Mouse (Mus musculus) lung, postnatal 0 days (tissue): Measurements from ENCODE around the gene Phlpp1. TPM values are rescaled to one million over a fixed set of nuclear protein-coding genes. Genes with fewer than 3 reads are reported as not detected.

Experiments
- ATAC-seq: fragments of 200-750 bp; cut with Nextera tagmentation; 2 replicates; pipeline ENCODE4 v1.8.0; 2017; ENCODE audit warnings: moderate library complexity
- DNase-seq: peaks from one replicate; pipeline ENCODE4 v3.0.0-alpha.2; 2016; ENCODE audit warnings: low spot score
- H3K27ac ChIP-seq: fragments of 300-500 bp; sonication (generic); 2 replicates; pipeline ENCODE4 v1.5.1; 2014; ENCODE audit warnings: antibody characterized with exemption, mild to moderate bottlenecking, low read length, mixed read lengths
- H3K27me3 ChIP-seq: fragments of 300-500 bp; sonication (generic); replicated peaks from 2 replicates; pipeline ENCODE4 v1.6.1; 2014; ENCODE audit warnings: low read length, mixed read lengths; ENCODE audit not compliant: insufficient read depth
- H3K36me3 ChIP-seq: fragments of 300-500 bp; sonication (generic); 2 replicates; pipeline ENCODE4 v1.6.1; 2014; ENCODE audit warnings: low read length, mixed read lengths; ENCODE audit not compliant: insufficient read depth
- H3K4me1 ChIP-seq: fragments of 300-500 bp; sonication (generic); 2 replicates; pipeline ENCODE4 v1.6.1; 2014; ENCODE audit warnings: antibody characterized with exemption, low read depth, low read length, mixed read lengths; ENCODE audit not compliant: insufficient read depth
- H3K4me2 ChIP-seq: fragments of 300-500 bp; sonication (generic); replicated peaks from 2 replicates; pipeline ENCODE4 v1.6.1; 2014; ENCODE audit warnings: low read depth, mild to moderate bottlenecking, low read length, moderate library complexity, mixed read lengths
- H3K4me3 ChIP-seq: fragments of 300-500 bp; sonication (generic); 2 replicates; pipeline ENCODE4 v1.5.1; 2014; ENCODE audit warnings: low read depth, low read length
- H3K9ac ChIP-seq: fragments of 300-500 bp; sonication (generic); replicated peaks from 2 replicates; pipeline ENCODE4 v1.6.1; 2014; ENCODE audit warnings: low read depth, mild to moderate bottlenecking
- H3K9me3 ChIP-seq: fragments of 300-500 bp; sonication (generic); 2 replicates; pipeline ENCODE4 v1.6.1; 2016; ENCODE audit warnings: low read length, mixed read lengths
- CTCF ChIP-seq: IDR thresholded peaks from 2 replicates; pipeline ENCODE4 v1.5.1; 2016; ENCODE audit warnings: antibody characterized with exemption, mild to moderate bottlenecking
- EP300 ChIP-seq: IDR thresholded peaks from 2 replicates; pipeline ENCODE4 v1.6.1; 2016; ENCODE audit warnings: antibody characterized with exemption, mild to moderate bottlenecking, control low read depth
- WGBS: fragments of 180-500 bp; shearing (Covaris S2); extraction: QIAGEN DNeasy Blood & Tissue Kit; methylation state at CpG from one replicate; pipeline ENCODE4 v1.1.7; 2014; 5-methylcytosine and 5-hydroxymethylcytosine counted together
- polyA plus RNA-seq: library from polyadenylated mRNA; unstranded; fragments of >200 nt; fragmentation: Nextera tagmentation; extraction: Ambion mirVana; gene quantifications from 2 replicates; pipeline ENCODE4 v1.2.1, GENCODE M21; 2015

Gene Phlpp1
- polyA plus RNA-seq, 1 experiment from 2014 or later: 4.3 TPM

DNA sequence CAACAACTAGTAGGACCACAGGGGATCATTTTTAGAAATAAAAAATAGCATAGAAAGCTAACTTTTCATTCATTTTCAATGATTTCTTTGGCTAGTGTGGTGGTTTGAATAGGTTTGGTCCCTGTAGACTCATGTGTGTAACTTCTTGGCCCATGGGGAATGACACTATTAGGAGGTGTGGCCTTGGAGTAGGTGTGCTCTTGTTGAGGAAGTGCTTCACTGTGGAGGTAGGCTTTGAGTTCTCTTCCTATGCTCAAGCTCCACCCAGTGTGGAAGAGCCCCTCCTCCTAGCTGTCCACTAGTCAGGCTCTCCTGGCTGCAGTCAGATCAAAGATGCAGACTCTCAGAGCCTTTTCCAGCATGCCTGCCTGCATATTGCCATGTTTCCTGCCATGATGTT is 18.8 kb upstream of the Phlpp1 start:
- TF ChIP-seq EP300 (no peak), CTCF (no peak)
- Histone ChIP-seq H3K27ac (no peak overlapping the region), H3K9ac (no peak overlapping the region), H3K36me3 (no peaks in the 10 kb centered on the region), H3K9me3 (no peaks in the 10 kb centered on the region), H3K4me3 (no peak overlapping the region), H3K4me1 (no peaks in the 10 kb centered on the region), H3K4me2 (no peak overlapping the region), H3K27me3 (no peaks in the 10 kb centered on the region)
- DNase-seq (no peak), ATAC-seq (peak; percentile 23; the same call in 1 of the 2 replicates)

DNA sequence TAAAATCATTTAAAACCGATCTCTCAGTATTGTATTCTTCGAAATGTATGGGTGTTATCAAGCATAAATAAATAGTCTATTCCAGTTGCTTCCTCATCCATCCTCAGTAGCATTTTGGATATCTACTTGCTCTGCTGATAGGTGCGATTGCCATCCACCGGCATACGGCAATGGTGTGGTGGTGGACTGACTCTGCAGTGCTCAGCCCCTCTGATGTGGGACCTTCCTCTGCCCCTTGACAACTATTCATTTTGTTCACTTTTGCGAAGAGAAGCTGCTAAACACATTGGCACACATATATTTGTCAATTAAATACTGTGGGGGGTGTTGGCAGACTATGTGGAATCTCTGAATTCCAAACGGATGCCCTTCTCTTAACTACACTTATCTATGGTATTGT is 17.0 kb upstream of the Phlpp1 start:
- Histone ChIP-seq H3K9ac (no peak overlapping the region), H3K4me2 (no peak overlapping the region), H3K27me3 (no peaks in the 10 kb centered on the region), H3K4me3 (no peak overlapping the region), H3K27ac (no peak overlapping the region), H3K4me1 (no peaks in the 10 kb centered on the region), H3K9me3 (no peaks in the 10 kb centered on the region), H3K36me3 (no peaks in the 10 kb centered on the region)
- DNase-seq: no peak
- TF ChIP-seq EP300 (no peak), CTCF (no peak)
- no peak for ATAC-seq
- WGBS: 80% methylated on average over 7 of the region's 7 CpGs

DNA sequence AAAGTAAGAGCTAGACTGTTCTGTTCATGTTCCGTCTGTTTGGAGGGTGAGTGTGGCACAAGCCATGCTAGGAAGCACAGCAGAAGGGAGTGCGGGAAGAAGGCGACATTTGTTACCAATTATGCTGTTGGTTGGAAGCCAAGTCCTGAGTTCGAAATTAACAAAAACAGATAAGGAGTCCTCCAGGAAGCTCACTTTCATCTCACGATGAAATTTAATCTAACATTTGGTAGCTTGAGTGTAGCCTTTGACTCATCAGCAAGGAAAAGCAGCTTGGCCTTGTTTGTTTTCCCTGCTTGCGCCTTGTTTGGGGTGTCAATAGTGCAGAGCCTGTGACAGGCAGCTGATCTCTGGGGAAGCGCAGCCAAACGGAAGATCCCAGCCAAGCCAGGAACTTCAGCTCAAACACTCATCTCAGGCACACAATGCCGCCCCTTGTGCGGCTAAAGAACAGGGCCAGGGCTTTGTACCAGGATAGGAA is 16.4 kb upstream of the Phlpp1 start:
- DNase-seq (no peak), ATAC-seq (no peak)
- WGBS: 40% methylated on average over 10 of the region's 10 CpGs
- Histone ChIP-seq H3K9me3 (no peaks in the 10 kb centered on the region), H3K4me1 (no peaks in the 10 kb centered on the region), H3K36me3 (no peaks in the 10 kb centered on the region), H3K27ac (no peak overlapping the region), H3K4me3 (no peak overlapping the region), H3K27me3 (no peaks in the 10 kb centered on the region), H3K9ac (no peak overlapping the region), H3K4me2 (no peak overlapping the region)
- no peak for TF ChIP-seq EP300
- no peak for TF ChIP-seq CTCF

DNA sequence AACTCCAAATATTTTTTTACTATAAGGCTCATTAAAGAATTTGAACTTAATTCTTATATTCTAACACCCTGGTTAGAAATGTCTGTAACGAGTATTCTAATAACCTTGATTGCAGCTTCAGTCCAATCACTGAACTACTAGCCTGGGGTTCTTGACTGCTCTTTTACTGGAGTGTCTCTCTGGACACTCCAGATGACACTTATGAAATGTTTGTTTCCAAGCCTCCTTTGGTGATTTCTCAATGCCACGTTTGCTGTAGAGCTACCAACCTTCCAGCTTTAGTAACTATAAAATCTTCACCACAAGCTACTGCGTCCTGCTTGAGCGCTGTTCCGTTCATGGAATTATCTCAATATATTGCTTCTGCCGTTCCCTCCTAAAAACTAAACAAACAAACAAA is 15.8 kb upstream of the Phlpp1 start:
- DNase-seq (peak; percentile 37), ATAC-seq (peak; percentile 57)
- Histone ChIP-seq H3K4me1 (no peaks in the 10 kb centered on the region), H3K36me3 (no peaks in the 10 kb centered on the region), H3K4me2 (no peak overlapping the region), H3K27ac (no peak overlapping the region), H3K9me3 (no peaks in the 10 kb centered on the region), H3K27me3 (no peaks in the 10 kb centered on the region), H3K4me3 (no peak overlapping the region), H3K9ac (no peak overlapping the region)
- 62% methylated on average over 6 of the region's 6 CpGs for WGBS
- TF ChIP-seq CTCF: no peak
- TF ChIP-seq EP300: 0 out of 2 replicates have a peak, but pooled peaks have one; percentile 11

DNA sequence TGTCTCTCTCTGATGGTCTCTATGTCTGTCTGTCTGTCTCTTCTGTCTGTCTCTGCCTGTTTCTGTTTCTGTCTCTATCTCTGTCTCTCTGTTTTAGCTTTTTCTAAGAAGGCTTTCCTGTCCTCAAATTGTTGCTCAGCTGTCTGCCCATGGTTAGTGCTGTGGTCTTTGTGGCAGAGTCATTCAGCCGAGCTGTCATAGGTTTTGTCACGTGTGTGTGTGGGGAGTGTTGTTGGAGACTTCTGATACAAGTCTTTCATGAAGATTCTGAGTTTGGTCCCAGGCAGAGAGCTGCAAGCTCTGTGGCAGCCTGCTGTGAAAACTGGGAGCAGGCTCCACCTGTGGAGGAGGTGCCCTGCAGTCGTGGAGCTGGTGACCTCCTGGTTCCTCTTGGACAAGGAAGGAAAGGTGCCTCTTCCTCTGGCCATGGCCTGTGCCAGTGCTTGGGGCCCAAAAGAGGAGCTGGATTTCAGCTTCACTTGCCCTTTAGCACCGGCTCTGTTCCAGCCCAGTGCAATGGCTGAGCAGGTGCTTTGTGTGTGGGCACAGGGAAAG is 13.5 kb upstream of the Phlpp1 start:
- WGBS: 58% methylated on average over 4 of the region's 4 CpGs
- no peak overlapping the region for H3K4me3 ChIP-seq
- no peaks in the 10 kb centered on the region for H3K4me1 ChIP-seq
- no peak overlapping the region for H3K4me2 ChIP-seq
- H3K36me3 ChIP-seq: no peaks in the 10 kb centered on the region
- no peak for TF ChIP-seq EP300
- no peak for TF ChIP-seq CTCF
- H3K27ac ChIP-seq: no peak overlapping the region
- H3K27me3 ChIP-seq: no peaks in the 10 kb centered on the region
- H3K9ac ChIP-seq: no peak overlapping the region
- DNase-seq (no peak), ATAC-seq (no peak)
- no peaks in the 10 kb centered on the region for H3K9me3 ChIP-seq

DNA sequence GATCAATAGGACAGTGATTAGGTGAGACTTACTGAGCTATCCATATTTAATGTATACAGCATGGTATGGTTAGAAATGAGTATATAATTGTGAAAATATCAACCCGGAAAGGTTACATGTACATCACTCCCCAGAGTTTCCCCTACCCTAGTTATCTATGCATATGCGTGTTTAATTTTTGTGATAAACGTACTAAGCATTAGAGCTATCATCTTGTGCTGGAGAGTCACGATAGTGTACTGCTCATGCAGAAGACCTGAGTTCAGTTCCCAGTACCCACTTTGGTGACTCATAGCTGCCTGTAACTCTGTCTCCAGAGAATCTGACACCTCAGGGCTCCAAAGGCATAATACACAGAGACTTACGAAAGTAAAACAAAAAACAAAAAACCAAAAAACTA is 11.9 kb upstream of the Phlpp1 start:
- WGBS: 90% methylated on average over 5 of the region's 5 CpGs

DNA sequence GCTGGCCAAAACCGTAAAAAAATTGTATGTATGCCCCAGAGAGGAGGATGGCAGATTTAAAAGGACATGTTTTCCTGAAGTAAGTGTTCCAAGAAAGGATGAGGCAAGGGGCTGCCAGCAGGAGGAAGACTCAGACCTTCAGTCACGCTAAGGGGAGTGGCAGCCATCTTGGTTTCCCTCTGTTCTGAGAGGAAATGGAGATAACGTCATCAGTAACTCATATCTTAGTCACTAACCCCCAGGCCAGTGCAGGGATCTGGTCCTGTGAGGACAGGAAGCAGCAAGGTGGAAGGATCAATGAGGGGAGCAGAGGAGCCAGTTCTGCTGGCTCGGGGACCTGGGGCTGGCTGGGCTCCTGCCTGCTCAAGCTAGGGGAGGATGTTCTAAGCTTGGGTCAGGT is 10.6 kb upstream of the Phlpp1 start:
- Histone ChIP-seq H3K4me2 (no peak overlapping the region), H3K9me3 (no peaks in the 10 kb centered on the region), H3K4me3 (no peak overlapping the region), H3K9ac (no peak overlapping the region), H3K27ac (no peak overlapping the region), H3K4me1 (no peaks in the 10 kb centered on the region), H3K27me3 (no peaks in the 10 kb centered on the region), H3K36me3 (no peaks in the 10 kb centered on the region)
- no peak for DNase-seq
- 63% methylated on average over 4 of the region's 4 CpGs for WGBS
- no peak for ATAC-seq
- TF ChIP-seq CTCF (no peak), EP300 (no peak)

More for the DNA sequence above, 11.9 kb upstream of the Phlpp1 start:
- ATAC-seq (no peak), DNase-seq (no peak)
- Histone ChIP-seq H3K27ac (no peak overlapping the region), H3K4me3 (no peak overlapping the region), H3K4me1 (no peaks in the 10 kb centered on the region), H3K9me3 (no peaks in the 10 kb centered on the region), H3K9ac (no peak overlapping the region), H3K4me2 (no peak overlapping the region), H3K27me3 (no peaks in the 10 kb centered on the region), H3K36me3 (no peaks in the 10 kb centered on the region)
- TF ChIP-seq EP300 (no peak), CTCF (no peak)
